Mouse (Mus musculus): Measurements from ENCODE around the gene Pla2g2f.

Pla2g2f gene

DNA sequence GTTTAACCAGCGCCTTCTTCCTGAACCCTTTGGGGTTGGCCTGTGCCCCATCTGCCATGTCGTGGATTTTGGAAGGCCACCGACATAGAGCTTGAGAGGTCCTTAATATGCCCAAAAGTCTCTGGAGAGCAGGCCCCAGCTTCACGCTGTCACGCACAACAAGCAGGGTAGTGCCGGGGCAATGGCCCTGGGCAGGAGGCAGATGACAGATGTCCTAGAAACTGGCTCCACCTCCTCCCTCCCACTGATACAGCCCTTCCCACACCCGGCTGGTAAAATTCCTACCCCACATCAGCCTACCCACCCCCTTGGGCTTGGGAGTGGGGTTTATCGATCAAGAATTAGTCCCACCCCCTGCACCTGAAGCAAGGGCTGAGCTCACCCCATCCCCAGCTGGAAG, at the start of gene Pla2g2f:
Pla2g2f (minus strand) TSS at position 211 of the 400 bp plus-strand sequence.
- no peak for DNase-seq

DNA sequence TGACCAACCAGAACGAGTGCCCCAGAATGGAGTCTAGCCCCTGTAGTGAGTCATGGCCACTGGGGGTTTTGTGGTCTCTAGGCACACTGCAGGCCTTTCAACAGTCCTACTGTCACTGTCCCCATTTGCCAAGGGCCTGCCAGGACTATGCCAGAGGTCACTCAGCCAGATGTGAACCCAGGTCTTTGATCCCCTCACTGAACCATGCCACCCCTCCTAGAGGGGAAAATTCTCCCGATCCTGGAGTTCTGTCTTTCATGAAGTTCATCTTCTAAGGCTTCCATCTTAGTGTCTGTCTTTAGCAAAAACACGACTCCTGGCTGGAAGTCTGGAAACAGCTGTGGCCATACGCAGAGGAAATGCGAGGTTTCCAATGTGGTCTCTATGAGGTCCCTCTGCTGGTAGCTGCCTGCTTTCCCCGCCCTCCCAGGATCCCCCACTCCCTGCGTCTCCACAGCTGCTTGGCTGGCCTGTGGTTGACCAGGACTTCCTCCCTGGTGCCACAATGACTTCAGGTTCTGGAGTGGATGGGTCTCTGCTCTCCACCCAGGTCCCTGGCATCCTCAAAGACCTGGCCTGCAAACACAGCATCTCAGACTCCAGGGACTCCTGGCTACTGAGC, 49.6 kb upstream of the Pla2g2f start:
- no peak for DNase-seq

DNA sequence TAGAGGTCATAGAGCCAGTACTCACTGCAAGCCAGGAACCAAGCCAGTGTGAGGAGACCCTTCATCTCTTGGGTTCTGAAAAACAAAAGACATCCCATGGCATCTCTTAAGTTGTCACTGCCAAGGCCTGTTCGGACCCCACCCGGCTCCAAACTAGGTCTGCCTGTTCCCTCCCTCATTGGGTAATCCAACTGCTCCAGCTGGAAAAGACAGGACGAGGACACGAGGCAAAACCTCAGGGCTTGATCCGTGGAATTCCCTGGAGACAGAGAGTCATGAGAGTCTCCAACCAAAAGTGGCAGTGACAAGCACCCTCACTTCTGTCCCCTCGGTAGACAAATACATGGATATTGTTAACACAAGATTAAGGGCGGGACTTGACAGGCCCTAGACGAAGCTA, 48.7 kb upstream of the Pla2g2f start:
- no peak for DNase-seq

DNA sequence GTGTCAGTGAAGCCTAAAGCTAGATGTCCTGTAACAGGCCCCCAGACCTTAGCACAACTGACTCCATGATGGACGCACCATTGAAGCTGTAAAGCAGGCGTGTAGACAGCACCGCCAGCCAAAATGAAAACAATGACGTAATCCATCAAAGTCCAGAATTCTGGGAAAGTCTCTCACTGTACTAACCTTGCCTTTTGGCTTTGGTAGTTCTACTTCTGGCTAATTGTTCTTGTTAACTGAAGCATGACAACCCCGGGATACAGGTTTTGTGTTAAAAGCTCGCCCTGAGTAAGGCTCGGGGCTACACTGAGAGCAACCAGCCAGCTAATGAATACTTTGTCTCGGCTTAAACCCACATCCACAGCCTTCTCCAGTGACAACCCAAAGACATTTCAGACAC, 47.8 kb upstream of the Pla2g2f start:
- DNase-seq: no peak

DNA sequence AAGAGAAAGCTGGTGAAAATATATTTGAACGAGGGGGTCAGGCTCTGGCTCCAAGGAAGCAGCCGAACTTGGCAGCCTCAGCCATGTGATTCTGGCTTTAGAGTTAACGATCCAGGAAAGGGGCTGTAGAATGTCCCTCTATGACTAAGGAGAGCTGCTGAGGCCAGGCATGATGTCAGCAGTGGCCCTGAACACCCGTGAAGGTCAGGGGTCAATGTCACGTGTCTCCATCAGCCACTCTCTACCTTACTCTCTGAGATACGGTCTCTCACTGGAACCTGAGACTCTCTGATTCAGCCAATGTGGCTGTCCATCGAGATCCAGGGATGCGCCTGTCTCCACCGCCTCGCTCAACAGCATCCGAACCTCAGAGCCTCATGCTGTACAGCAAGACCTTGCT, 45.5 kb upstream of the Pla2g2f start:
- no peak for DNase-seq

DNA sequence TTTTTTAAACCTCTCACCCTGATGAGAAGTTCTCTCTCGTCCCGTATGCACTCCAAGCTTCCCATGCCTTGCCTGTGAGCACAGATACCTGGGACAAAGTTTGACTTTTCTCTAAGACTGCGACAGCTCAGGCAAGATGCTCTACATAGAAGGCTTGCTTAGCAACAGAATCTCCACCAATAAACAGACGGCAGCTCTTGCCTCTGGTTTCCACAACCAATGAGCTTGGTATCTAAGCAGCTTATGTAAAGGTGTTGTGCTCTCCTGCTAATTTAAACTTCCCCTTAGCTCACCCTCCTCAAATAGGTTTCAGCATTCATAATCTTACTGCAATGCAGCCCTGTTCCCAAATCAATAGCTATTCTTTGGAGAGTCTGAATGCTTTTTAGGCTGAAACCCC, 44.2 kb upstream of the Pla2g2f start:
- no peak for DNase-seq

DNA sequence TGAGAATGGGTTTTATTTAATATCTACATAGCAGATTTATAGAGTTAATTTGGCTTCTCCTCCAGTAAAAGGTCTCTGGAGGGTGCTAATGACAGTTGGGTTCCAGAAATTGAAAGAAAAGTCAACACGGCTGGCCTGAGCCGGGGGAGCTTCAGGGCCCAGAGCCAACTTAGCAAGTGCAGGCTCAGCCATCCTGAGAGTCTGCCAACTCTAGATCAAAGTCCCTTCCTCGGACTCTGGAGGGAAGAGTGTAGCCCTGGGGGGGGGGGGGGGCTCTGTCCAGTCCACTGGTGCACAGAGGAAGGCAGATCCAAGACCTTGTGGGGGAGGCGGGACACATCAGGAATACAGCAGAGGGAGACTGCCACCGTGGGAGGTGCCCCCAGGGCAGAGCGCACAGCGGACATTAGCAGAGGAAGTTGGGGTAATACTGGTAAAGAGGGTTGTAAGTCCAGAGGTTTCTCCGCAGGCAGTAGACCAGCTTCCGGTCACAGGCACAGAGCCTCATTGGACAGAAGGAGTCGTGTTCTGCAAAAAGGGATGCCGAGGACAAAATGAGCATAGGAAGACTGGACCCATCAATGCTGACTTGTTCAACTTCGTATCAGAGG, 42.8 kb upstream of the Pla2g2f start:
- DNase-seq: no peak

DNA sequence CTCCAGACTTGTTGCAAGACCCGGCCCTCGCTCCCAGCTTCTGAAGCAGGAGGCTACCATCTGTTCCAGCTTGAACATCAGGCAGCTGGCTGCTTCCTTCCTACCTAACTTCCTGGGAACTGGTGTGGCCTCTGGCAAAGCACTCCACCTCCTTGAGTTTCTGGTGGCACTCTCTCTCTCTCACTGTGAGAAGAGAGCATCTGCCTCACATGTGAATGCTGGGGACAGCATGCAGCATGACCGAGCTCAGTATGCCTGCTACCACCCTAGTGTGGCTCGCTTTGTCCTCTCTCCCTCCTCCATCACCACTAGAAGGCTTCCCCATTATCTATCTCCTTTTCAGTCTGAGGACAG, 39.8 kb upstream of the Pla2g2f start:
- no peak for DNase-seq

DNA sequence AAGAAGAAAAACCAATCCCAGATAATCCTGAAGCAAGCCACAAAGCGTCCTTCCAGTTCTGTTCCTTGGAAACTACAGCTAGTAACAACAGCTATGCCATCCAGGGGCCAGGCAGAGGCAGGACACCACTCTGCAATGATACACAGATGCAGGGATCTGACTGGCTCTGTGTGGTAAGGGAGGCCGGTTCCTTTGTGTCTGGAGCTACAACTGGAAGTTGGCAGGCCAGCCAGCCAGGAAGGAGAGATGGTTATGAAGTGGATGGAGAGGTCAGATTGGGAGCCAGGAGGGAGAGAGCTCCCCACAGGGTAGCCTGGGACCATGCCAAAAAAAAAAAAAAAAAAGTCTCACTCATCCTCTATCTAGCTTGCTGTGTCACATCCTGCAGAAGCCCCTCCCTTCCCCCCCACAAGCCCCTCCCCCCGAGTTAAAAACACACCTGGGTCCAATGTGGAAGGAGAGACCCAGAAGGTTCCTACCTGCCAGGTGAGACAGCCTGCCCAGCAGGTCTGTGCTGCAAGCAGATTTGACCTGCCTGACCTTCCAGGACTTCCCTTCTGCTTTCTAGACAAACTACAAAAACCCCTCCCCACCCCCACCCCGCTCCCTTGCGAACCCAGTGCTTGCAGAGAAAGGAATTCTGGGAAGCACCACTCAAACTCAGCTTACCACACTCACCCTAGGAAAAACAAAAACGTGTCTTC, 39.2 kb upstream of the Pla2g2f start:
- no peak for DNase-seq

DNA sequence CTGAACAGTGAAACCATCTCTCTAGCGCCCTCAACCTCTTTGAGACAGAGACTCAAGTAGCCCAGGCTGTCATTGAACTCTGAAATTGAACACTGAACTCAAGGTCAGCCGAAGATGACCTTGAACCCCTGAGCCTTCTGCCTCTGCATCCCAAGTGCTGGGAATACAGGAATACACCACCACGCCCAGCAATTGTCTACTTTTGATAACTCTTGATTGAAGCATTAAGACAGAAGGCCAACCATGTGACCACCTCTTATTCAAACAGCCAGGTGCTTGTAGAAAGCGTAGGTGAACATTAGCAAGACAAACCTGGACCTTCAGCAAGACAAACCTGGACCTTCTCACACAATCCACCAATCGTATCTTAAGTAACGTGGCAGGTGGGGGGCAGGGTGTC, 36.9 kb upstream of the Pla2g2f start:
- DNase-seq: no peak

DNA sequence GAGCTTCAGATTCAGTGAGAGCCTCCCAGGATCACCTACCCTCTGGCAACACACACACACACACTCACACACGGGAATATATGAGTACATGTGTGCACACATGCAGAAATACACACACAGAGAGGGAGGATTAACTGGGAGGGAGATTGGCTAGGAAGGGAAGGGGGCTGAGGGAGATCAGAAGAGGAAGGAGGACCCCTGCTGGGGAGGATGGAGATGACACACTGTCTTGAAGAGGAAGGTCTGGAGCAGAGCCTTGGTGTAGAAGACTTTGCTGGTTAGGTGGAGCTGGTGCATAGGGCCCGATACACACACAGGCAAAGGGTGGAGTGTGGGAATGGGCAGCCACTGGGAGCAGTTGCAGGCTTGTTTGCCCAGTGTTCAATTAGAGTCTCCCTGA, 35.9 kb upstream of the Pla2g2f start:
- peak; percentile 45 for DNase-seq

DNA sequence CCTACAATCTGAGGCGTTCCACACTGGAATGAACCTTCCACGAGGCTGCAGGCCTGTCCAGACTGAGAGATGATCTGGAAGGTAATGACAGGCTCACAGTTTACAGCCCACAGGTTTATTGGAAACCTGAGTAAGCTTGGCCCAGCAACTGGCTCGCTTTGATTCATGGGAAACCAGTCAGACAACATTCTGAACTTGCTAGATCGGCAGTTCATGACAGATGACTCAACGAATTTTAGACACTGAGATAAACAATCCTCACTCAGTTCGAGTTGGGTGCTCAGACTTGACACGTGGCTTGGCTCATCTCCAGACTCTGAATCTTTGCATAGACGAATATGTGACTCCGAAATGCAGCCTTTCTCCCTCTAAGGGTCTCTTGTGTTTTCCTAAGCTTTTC, 35.2 kb upstream of the Pla2g2f start:
- no peak for DNase-seq

DNA sequence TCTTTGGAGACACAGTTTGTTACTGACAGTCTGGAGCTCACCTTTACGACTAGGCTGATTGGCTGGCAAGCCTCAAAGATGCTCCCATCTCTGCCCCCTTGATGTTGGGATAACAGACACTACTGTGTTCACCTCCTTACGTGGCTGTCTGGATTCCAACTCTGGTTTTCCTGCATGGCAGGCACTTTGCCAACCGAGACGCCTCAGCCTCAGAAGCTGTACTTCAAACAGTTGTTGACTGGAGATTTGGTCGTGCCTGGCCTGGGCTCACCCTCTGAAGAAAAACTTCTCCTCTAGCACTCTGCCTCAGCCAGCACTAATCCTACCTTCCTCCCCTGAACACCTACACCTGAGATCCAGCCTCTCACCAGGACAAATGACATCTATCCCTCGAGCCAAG, 34.0 kb upstream of the Pla2g2f start:
- DNase-seq: no peak

DNA sequence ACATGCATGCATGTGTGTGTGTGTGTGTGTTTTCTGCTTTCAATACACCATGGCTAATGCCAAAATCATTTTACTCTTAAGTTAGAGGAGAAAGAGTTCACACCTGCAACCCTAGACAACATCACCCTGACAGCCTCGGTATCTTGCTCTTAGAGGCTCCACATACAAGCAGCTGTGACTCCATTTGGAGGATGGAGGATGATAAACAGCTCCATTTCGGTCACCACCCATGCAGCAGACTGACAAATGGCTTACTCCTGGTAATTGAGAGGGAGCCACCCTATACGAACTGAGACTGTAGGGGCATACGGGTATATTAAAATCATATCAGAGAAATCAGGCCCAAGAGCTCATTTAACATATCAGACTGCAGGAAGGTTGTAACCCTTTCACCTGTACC, 31.0 kb upstream of the Pla2g2f start:
- no peak for DNase-seq

DNA sequence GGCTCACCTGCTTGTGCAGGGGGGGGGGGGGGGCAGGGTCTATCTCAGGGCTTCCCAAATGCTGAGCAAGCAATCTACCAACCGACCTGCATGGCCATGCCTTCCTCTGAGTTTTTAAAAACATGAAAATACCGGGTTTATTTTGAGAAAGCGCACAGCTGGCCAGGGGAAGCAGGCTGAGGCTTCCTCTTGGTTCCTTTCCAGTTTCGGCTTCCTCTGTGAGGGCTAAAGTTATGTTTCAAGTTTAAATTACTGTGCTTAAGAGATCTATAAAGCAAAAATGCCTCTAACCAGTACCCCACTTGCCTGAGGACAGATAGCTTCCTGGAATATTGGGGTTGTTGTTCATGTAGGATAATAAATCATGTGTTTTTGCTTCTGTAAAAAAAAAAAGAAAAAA, 28.7 kb upstream of the Pla2g2f start:
- no peak for DNase-seq

DNA sequence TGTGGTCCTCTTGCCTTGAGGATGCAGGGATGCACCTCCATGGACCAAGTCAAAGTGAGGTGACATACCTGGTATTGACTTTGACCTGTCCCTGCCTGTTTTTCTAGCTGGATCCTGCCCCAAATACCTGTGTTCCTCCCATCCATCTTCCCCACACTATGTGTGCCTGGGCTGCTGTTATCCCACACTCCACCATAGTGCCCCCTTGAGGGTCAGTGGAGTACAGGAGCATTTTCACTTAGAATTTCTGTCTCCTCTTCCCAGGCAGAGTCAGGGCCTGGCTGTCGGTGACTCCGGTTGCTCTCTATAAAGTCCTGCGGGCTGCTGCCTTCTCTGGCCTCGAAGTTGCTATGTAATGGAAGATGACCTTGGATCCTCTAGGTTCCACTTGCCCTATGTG, 28.3 kb upstream of the Pla2g2f start:
- no peak for DNase-seq

DNA sequence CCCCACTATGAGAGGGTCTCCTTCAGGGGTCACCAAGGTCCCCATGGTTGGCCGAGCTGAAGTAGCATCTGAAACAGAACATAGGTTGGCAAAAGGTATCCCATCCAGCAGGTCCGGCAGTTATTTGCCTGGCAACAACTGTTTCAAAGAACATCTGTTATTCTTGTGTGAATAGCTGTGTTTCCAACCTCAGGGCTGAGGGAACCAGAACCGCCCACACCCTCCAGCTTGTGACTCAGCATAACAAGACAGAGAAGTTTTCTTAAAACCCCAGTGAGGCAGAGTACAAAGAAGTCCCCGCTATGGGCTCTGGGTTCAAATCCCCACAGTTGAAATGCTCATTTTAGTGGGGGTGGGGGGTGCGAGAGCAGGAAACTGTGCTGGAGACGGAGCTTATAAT, 24.7 kb upstream of the Pla2g2f start:
- DNase-seq: no peak

DNA sequence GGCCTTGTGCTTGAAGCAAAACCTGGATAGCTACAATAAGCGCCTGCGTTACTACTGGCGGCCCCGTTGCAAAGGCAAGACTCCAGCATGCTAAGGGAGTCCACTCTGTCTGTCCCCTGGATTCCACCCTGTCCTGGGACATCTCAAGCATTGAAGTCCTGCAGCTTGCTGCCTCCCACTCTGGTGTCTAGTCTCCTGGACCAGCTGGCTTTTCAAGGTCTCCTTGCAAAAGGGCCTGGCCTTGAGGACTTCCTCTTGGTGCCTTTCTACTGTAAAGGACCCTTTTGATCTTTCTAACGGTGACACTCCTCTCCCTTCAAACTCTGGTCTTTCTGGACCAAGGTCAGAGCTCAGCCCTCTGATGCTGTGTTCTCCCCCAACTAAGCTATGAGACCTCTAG, 22.9 kb upstream of the Pla2g2f start:
- DNase-seq: no peak

DNA sequence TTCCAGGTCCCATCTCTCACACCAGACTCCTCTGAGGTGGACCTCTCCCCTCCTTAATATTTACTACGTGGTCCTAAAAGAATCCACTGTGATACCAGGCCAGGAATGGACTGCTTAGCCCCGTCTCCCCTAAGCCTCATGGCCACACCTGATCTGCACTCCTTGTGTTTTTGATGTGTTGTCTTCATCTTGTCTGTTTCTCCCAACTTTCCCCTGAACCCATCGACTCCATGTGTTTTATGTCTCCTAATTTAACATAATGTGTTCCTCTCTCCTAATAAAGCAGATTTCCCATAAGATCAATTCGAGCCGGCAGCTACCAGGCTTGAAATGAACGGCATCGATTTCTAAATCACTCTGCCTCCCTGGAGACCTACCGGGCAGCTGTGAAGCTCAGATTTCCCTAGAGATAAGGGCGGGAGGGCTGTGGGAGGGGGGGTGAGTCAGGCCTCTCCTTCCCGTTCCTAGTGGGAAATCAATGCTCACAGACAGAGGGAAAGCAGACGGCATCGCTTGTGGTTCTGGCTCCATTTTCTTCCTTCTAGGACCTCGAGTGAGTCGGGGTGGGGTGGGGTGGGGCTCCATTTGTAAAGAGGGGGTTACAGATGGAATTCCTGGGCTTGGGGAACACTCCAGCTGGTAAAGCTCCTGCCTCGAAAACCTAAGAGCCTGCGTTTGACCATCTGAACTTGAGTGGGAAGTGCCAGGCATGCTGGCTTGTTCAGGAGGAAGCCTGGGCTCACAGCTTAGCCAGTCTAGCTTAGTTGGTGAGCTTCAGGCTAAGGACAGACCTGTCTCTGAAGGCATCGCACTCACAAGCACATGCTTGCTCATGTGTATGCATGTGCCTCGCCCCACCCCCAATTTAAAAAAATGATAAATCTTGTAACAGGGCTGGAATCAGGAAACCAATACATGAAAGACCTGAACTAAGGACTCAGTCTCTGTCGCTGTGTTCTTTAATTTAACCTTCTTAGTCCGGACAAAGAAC, 20.3 kb upstream of the Pla2g2f start:
- peak; percentile 47 for DNase-seq

DNA sequence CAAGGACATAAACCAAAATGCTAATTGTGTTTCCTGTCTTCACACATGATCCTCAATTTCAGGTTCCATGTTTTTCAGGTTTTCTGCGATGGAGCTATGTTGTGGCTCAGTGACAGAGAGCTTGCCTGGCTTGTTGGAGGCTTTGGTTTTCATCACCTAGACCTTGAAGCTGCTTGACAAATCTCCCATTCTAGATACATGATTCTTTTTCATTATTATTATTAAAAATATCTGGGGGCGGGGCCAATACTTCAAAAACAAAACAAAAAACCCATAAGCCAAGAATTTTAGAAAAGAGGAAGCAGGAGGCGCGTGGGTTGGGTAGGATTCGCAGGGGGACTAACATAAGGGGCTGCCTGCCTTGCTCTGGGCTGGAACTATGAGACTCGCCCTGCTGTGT, 18.0 kb upstream of the Pla2g2f start, which contains the start of gene Pla2g2d:
Pla2g2d (plus strand) TSS at position 301 of the 400 bp plus-strand sequence.
- no peak for DNase-seq

DNA sequence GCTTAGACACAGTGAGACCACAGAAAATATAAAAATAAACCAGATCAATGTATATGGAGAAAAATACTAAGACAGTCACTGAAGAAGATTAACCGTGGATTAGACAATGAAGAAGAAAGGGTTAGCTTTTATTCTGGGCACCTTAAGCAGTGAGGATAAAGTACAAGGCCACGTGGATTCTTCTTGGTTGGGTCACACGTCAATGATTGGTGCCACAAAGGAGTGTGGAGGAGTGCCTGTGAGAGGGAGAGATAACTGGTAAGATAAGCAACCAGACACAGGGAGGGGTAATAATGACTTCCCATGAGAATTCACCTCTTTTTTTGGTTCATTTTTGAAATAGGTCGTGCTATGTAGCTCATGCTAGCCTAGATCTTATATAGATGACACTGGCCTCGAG, 15.0 kb upstream of the Pla2g2f start:
- no peak for DNase-seq

DNA sequence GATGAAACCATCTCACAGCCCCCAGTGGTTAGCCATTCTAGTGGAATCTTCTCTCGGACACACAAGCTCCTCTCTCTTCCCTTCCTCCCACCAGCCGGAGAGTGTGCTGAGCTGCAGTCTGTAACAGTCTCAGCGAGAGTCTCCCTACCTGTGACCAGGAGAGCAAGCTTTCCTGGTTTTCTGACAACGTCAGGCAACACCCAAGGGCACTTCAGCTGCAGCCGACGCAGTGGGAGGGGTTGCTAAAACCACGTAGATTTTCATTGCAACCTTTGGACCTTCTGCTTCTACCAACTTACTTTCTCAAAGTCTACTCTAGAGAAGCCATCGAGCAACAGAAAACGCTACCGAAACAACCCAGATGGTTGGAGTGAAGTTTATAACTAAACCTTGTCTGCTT, 14.5 kb upstream of the Pla2g2f start:
- no peak for DNase-seq

DNA sequence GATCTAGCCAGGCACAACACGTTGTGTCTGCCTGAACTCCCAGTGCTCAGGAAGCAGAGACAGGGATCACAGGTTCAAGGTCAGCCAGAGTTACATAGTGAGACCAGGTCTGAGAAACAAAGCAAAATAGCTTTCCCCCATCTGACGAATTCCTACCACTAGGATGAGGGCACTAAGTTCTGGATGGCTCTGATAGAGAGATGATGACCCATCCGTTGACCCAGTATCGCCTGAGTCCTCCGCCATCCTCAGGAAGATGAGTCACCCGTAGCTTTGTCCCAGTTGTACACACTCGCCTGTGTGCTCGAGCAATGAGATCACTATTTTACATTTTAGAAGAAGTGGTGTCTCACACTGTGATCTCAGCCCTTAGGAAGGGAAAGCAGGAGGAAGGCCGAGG, 4.8 kb upstream of the Pla2g2f start:
- no peak for DNase-seq

All from embryo, embryonic 11 days (tissue).